Mouse (Mus musculus) cerebellum, adult 2 months (tissue): ENCODE data around the gene Lrrc45. TPM values are rescaled to one million over a fixed set of nuclear protein-coding genes. Genes with fewer than 3 reads are reported as not detected.
"Not testable (repeated sequence)": the region's sequence is repeated elsewhere in the genome, so short reads cannot be mapped to it uniquely, and the experiment has no call there.

ENCODE experiments used
- DNase-seq, 2 experiments: peaks; one replicate each; pipeline ENCODE4 v3.0.0; 2021
- H3K27ac ChIP-seq: fragments of 200-500 bp; 2 replicates; pipeline ENCODE4 v1.5.1; 2012; ENCODE audit warnings: low read length, control low read depth, inconsistent platforms; ENCODE audit not compliant: insufficient read depth
- H3K27me3 ChIP-seq: fragments of 200-500 bp; 2 replicates; pipeline ENCODE4 v1.6.1; 2012; ENCODE audit warnings: inconsistent platforms, mild to moderate bottlenecking, low read length, moderate library complexity; ENCODE audit not compliant: control insufficient read depth, insufficient read depth
- H3K4me1 ChIP-seq: fragments of 200-500 bp; 2 replicates; pipeline ENCODE4 v1.6.1; 2011; ENCODE audit warnings: low read length; ENCODE audit not compliant: control insufficient read depth, insufficient read depth
- H3K4me3 ChIP-seq: fragments of 200-500 bp; replicated peaks from 2 replicates; pipeline ENCODE3; 2011; ENCODE audit warnings: mild to moderate bottlenecking, low read depth, low read length, control low read depth; ENCODE audit not compliant: insufficient read depth
- CTCF ChIP-seq: fragments of 200-500 bp; IDR thresholded peaks from 2 replicates; pipeline ENCODE4 v1.5.1; 2011; ENCODE audit warnings: low read depth, mild to moderate bottlenecking, control low read depth, low read length, moderate library complexity, borderline replicate concordance; ENCODE audit not compliant: insufficient read depth
- POLR2A ChIP-seq: fragments of 200-500 bp; IDR thresholded peaks from 2 replicates; pipeline ENCODE4 v1.6.1; 2011; ENCODE audit warnings: low read length, control low read depth, borderline replicate concordance; ENCODE audit not compliant: insufficient read depth
- WGBS: fragments of 180-500 bp; shearing (Covaris S2); methylation state at CpG from one replicate; pipeline ENCODE4 v1.1.7; 2018; 5-methylcytosine and 5-hydroxymethylcytosine counted together
- polyA plus RNA-seq: library from polyadenylated mRNA; depleted of rRNA; stranded (reverse); fragments of >200 nt; gene quantifications from 2 replicates; pipeline ENCODE4 v1.2.3, GENCODE M21; 2012; rRNA removed

The Lrrc45 gene
- polyA plus RNA-seq, 1 experiment = 96.0 TPM

- WGBS = 81% methylated on average over 9 of the region's 9 CpGs
- TF ChIP-seq CTCF (no peak), POLR2A (no peak)
Measured at GRCm38 (mm10) chr11:120760236-120760635, 46.5 kb downstream of the Lrrc45 start.

GRCm38 (mm10) chr11:120761811-120762671 lies 48.3 kb downstream of the Lrrc45 start:
- no peak overlapping the region for H3K4me3 ChIP-seq
- no peak for DNase-seq
- WGBS = 71% methylated on average over 14 of the region's 14 CpGs
- no peak overlapping the region for H3K27ac ChIP-seq
- H3K4me1 ChIP-seq = no peaks in the 10 kb centered on the region
- no peak for TF ChIP-seq CTCF
- TF ChIP-seq POLR2A = no peak
- no peaks in the 10 kb centered on the region for H3K27me3 ChIP-seq

More at GRCm38 (mm10) chr11:120760236-120760635, 46.5 kb downstream of the Lrrc45 start:
- no peaks in the 10 kb centered on the region for H3K27me3 ChIP-seq
- no peak overlapping the region for H3K4me3 ChIP-seq
- H3K4me1 ChIP-seq = no peaks in the 10 kb centered on the region
- no peak for DNase-seq
- H3K27ac ChIP-seq = no peak overlapping the region

- H3K4me1 ChIP-seq, H3K27ac ChIP-seq, H3K4me3 ChIP-seq, H3K27me3 ChIP-seq, DNase-seq: not testable (repeated sequence)
- 13% methylated on average over 14 of the region's 14 CpGs for WGBS
Measured at GRCm38 (mm10) chr11:120762672-120763041, 48.9 kb downstream of the Lrrc45 start, which contains the start of gene Hmga1b. TSS of gene Hmga1b (plus strand) at chr11:120762794.

GRCm38 (mm10) chr11:120763121-120763999 lies 49.6 kb downstream of the Lrrc45 start:
- H3K27ac ChIP-seq, H3K27me3 ChIP-seq, H3K4me3 ChIP-seq, H3K4me1 ChIP-seq, DNase-seq: not testable (repeated sequence)
- 15% methylated on average over 9 of the region's 23 CpGs for WGBS

- H3K4me1 ChIP-seq, H3K27me3 ChIP-seq, H3K4me3 ChIP-seq, H3K27ac ChIP-seq, DNase-seq: not testable (repeated sequence)
- 78% methylated on average over 4 of the region's 7 CpGs for WGBS
Measured at GRCm38 (mm10) chr11:120767023-120767422, 53.3 kb downstream of the Lrrc45 start.

GRCm38 (mm10) chr11:120768206-120768605 lies 54.5 kb downstream of the Lrrc45 start:
- no peak overlapping the region for H3K4me3 ChIP-seq
- TF ChIP-seq CTCF = no peak
- TF ChIP-seq POLR2A = no peak
- 63% methylated on average over 1 of the region's 1 CpGs for WGBS
- H3K27ac ChIP-seq = no peak overlapping the region
- no peak for DNase-seq
- H3K27me3 ChIP-seq = no peaks in the 10 kb centered on the region
- H3K4me1 ChIP-seq = no peaks in the 10 kb centered on the region

Other genes starting within 250 kb of the Lrrc45 start
- gene Arl16, start 246.3 kb upstream of the Lrrc45 start, polyA plus RNA-seq = 42.7 and 56.5 TPM in 2 replicates
- gene Mrpl12, start 229.3 kb upstream of the Lrrc45 start, polyA plus RNA-seq = 108 and 119 TPM in 2 replicates
- 38.9 and 39.3 TPM in 2 replicates for gene Slc25a10, start 222.1 kb upstream of the Lrrc45 start, polyA plus RNA-seq
- gene Gcgr, start 183.2 kb upstream of the Lrrc45 start, polyA plus RNA-seq = 1.8 and 2.1 TPM in 2 replicates
- gene Mcrip1, start 164.2 kb upstream of the Lrrc45 start, polyA plus RNA-seq = 159 and 168 TPM in 2 replicates
- gene Ppp1r27, start 162.8 kb upstream of the Lrrc45 start, polyA plus RNA-seq = not detected in 2 replicates
- 98.4 and 105 TPM in 2 replicates for gene P4hb, start 140.7 kb upstream of the Lrrc45 start, polyA plus RNA-seq
- gene Arhgdia, start 132.3 kb upstream of the Lrrc45 start, polyA plus RNA-seq = 288 and 305 TPM in 2 replicates
- 42.6 and 51.8 TPM in 2 replicates for gene Alyref, start 115.6 kb upstream of the Lrrc45 start, polyA plus RNA-seq
- 168 and 178 TPM in 2 replicates for gene Anapc11, start 115.5 kb upstream of the Lrrc45 start, polyA plus RNA-seq
- gene Npb, start 105.4 kb upstream of the Lrrc45 start, polyA plus RNA-seq = 4.7 and 5.6 TPM in 2 replicates
- gene Pcyt2, start 96.0 kb upstream of the Lrrc45 start, polyA plus RNA-seq = 401 and 403 TPM in 2 replicates
- 76.9 and 80.5 TPM in 2 replicates for gene Sirt7, start 88.7 kb upstream of the Lrrc45 start, polyA plus RNA-seq
- 60.5 and 65.3 TPM in 2 replicates for gene Mafg, start 80.3 kb upstream of the Lrrc45 start, polyA plus RNA-seq
- 2.1 and 2.3 TPM in 2 replicates for gene Pycr1, start 70.2 kb upstream of the Lrrc45 start, polyA plus RNA-seq
- 3.3 and 4.5 TPM in 2 replicates for gene Myadml2, start 65.8 kb upstream of the Lrrc45 start, polyA plus RNA-seq
- gene Notum, start 52.8 kb upstream of the Lrrc45 start, polyA plus RNA-seq = 5.9 TPM in 2 replicates
- gene Aspscr1, start 41.0 kb upstream of the Lrrc45 start, polyA plus RNA-seq = 56.1 and 59.4 TPM in 2 replicates
- gene Cenpx, start 187 bp upstream of the Lrrc45 start, polyA plus RNA-seq = 40.1 and 43.0 TPM in 2 replicates
- gene Rac3, start 7.5 kb downstream of the Lrrc45 start, polyA plus RNA-seq = 66.1 and 67.0 TPM in 2 replicates
- gene Dcxr, start 13.4 kb downstream of the Lrrc45 start, polyA plus RNA-seq = 36.4 and 36.5 TPM in 2 replicates
- gene Cbr2, start 18.2 kb downstream of the Lrrc45 start, polyA plus RNA-seq = 1.9 and 3.1 TPM in 2 replicates
- gene Hmga1b, start 48.9 kb downstream of the Lrrc45 start, polyA plus RNA-seq = 2.5 and 3.1 TPM in 2 replicates
- gene Rfng, start 70.3 kb downstream of the Lrrc45 start, polyA plus RNA-seq = 106 and 113 TPM in 2 replicates
- 238 and 248 TPM in 2 replicates for gene Gps1, start 70.3 kb downstream of the Lrrc45 start, polyA plus RNA-seq
- gene Dus1l, start 82.5 kb downstream of the Lrrc45 start, polyA plus RNA-seq = 47.4 and 52.3 TPM in 2 replicates
- 246 and 274 TPM in 2 replicates for gene Fasn, start 110.6 kb downstream of the Lrrc45 start, polyA plus RNA-seq
- gene Ccdc57, start 218.9 kb downstream of the Lrrc45 start, polyA plus RNA-seq = 4.4 TPM in 2 replicates
- 1.6 and 1.9 TPM in 2 replicates for gene Slc16a3, start 234.6 kb downstream of the Lrrc45 start, polyA plus RNA-seq